Comparison of ENCODE assay signal across 25 mouse cellular contexts in the genomic region with DNA sequence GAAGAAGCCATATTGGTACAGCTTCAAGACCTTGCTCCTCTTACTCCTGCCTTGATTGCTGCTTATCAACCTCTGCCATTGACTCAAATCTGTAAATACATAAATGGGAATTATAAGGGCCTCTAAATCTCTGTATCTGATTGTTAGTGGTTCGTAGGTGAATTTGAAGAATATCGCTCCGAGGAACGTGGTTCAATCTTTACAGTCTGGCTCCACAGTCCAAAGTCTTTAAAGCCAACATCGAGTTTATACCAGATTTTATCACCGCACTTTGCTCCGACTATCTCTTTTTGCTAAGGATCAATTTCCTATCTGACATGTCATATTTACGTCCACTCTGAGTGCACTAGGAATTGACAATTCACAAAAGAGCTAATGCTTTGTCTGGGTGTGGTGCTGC.
"Had no signal": no experiment of that assay in that cellular context is flagged by ENCODE, and none has a peak within 500 bp of the region (broad histone marks: within the 10 kb centered on the region; RNA-seq: fewer than 3 reads in every experiment).

No protein-coding gene starts in this region.

- DNase-seq: forebrain, postnatal 0 days; gastrocnemius, postnatal 14 days; gastrocnemius, postnatal 36 days; heart, adult 2 months; heart, postnatal 14 days; heart, postnatal 36 days; kidney, adult 11 months; kidney, adult 2 months; kidney, adult 9 months; kidney, postnatal 10 days; kidney, postnatal 25 days; kidney, postnatal 4 days had no signal

- H3K4me3 ChIP-seq: heart, adult 2 months; heart, embryonic 13.5 days; heart, embryonic 15.5 days; hindbrain, embryonic 13.5 days; hindbrain, embryonic 15.5 days; kidney, embryonic 15.5 days; layer of hippocampus, adult 2 months; left cerebral cortex, adult 2 months; limb, embryonic 10.5 days; limb, embryonic 12.5 days had no signal

- H3K9me3 ChIP-seq: heart, embryonic 13.5 days; heart, embryonic 15.5 days; hindbrain, embryonic 13.5 days; hindbrain, embryonic 15.5 days; kidney, embryonic 15.5 days; limb, embryonic 10.5 days; limb, embryonic 12.5 days had no signal

- H3K27me3 ChIP-seq: heart, embryonic 13.5 days; heart, embryonic 15.5 days; hindbrain, embryonic 13.5 days; hindbrain, embryonic 15.5 days; kidney, embryonic 15.5 days; limb, embryonic 12.5 days had no signal

- H3K4me2 ChIP-seq: heart, embryonic 11.5 days; heart, embryonic 13.5 days; heart, embryonic 15.5 days; hindbrain, embryonic 13.5 days; hindbrain, embryonic 15.5 days; kidney, embryonic 15.5 days; limb, embryonic 12.5 days; liver, embryonic 11.5 days had no signal

- H3K27ac ChIP-seq: heart, adult 2 months; heart, embryonic 13.5 days; heart, embryonic 15.5 days; hindbrain, embryonic 13.5 days; hindbrain, embryonic 15.5 days; kidney, embryonic 15.5 days; layer of hippocampus, adult 2 months; left cerebral cortex, adult 2 months; limb, embryonic 10.5 days; limb, embryonic 12.5 days; liver, embryonic 14.5 days had no signal

- ATAC-seq: forebrain, postnatal 0 days; inflammation-experienced regulatory T-cells, adult 6 months had no signal

- H3K36me3 ChIP-seq: heart, embryonic 13.5 days; heart, embryonic 15.5 days; hindbrain, embryonic 13.5 days; hindbrain, embryonic 15.5 days; kidney, embryonic 15.5 days; limb, embryonic 10.5 days; limb, embryonic 12.5 days had no signal

- H3K9ac ChIP-seq: forebrain, postnatal 0 days; heart, embryonic 13.5 days; heart, embryonic 15.5 days; hindbrain, embryonic 13.5 days; hindbrain, embryonic 15.5 days; kidney, embryonic 15.5 days; limb, embryonic 12.5 days; liver, embryonic 14.5 days had no signal

- H3K4me1 ChIP-seq: heart, embryonic 15.5 days; hindbrain, embryonic 13.5 days; hindbrain, embryonic 15.5 days; kidney, embryonic 15.5 days; limb, embryonic 10.5 days; limb, embryonic 12.5 days had no signal
